Mouse (Mus musculus) myocyte (in vitro differentiated cells): ENCODE measurements around the gene E430018J23Rik. TPM values are rescaled to one million over a fixed set of nuclear protein-coding genes. Genes with fewer than 3 reads are reported as not detected.
A peak's percentile ranks its signal among the peaks of the same experiment; 100 is the strongest.
"Not testable (repeated sequence)": the region's sequence is repeated elsewhere in the genome, so short reads cannot be mapped to it uniquely, and the experiment has no call there.

ENCODE experiments used
- H3K27me3 ChIP-seq: one replicate; pipeline ENCODE4 v1.6.1; 2011; ENCODE audit not compliant: control insufficient read depth, insufficient read depth, insufficient read length
- H3K36me3 ChIP-seq: one replicate; pipeline ENCODE4 v1.6.1; 2011; ENCODE audit not compliant: control insufficient read depth, insufficient read depth
- H3K4me2 ChIP-seq: one replicate; pipeline ENCODE4 v1.6.1; 2011; ENCODE audit warnings: low read depth, control low read depth
- H3K4me3 ChIP-seq: one replicate; pipeline ENCODE4 v1.5.1; 2011; ENCODE audit warnings: mild to moderate bottlenecking, control low read depth, moderate library complexity
- H3K79me2 ChIP-seq: one replicate; pipeline ENCODE4 v1.6.1; 2011; ENCODE audit not compliant: control insufficient read depth, insufficient read depth
- H3ac ChIP-seq: one replicate; pipeline ENCODE4 v1.6.1; 2011; ENCODE audit not compliant: control insufficient read depth, insufficient read length
- CEBPB ChIP-seq: IDR thresholded peaks from 2 replicates; pipeline ENCODE4 v1.6.1; 2011; ENCODE audit warnings: mild to moderate bottlenecking, moderate library complexity; ENCODE audit not compliant: poor library complexity, insufficient read depth, severe bottlenecking
- E2F4 ChIP-seq: IDR thresholded peaks from one replicate; pipeline ENCODE4 v1.6.1; 2011; ENCODE audit warnings: mild to moderate bottlenecking, control low read depth, moderate library complexity; ENCODE audit not compliant: insufficient read depth
- MAX ChIP-seq: IDR thresholded peaks from one replicate; pipeline ENCODE4 v1.6.1; 2011; ENCODE audit warnings: low read depth, mild to moderate bottlenecking, control low read depth
- MYOD1 ChIP-seq, 3 experiments: IDR thresholded peaks; one replicate each; pipeline ENCODE4 v1.6.1; 2011; ENCODE audit warnings: control low read depth in 2 of 3, low read depth in 2 of 3, mild to moderate bottlenecking in 2 of 3, moderate library complexity in 1 of 3; ENCODE audit not compliant: insufficient read length in 2 of 3, control insufficient read depth in 1 of 3
- MYOG ChIP-seq, 3 experiments: IDR thresholded peaks; one replicate each; pipeline ENCODE4 v1.6.1; 2011; ENCODE audit warnings: control low read depth in 2 of 3, low read depth in 2 of 3, mild to moderate bottlenecking in 2 of 3; ENCODE audit not compliant: insufficient read length in 2 of 3, control insufficient read depth in 1 of 3, insufficient read depth in 1 of 3
- POLR2A ChIP-seq: IDR thresholded peaks from one replicate; pipeline ENCODE4 v1.6.1; 2011; ENCODE audit warnings: low read depth, mild to moderate bottlenecking, control low read depth, moderate library complexity; ENCODE audit not compliant: insufficient read length
- POLR2AphosphoS2 ChIP-seq: IDR thresholded peaks from one replicate; pipeline ENCODE4 v1.6.1; 2011; ENCODE audit warnings: low read depth, control low read depth; ENCODE audit not compliant: insufficient read length
- REST ChIP-seq: IDR thresholded peaks from one replicate; pipeline ENCODE4 v1.6.1; 2011; ENCODE audit warnings: mild to moderate bottlenecking, control low read depth, moderate library complexity; ENCODE audit not compliant: insufficient read depth, insufficient read length
- SRF ChIP-seq: IDR thresholded peaks from one replicate; pipeline ENCODE4 v1.6.1; 2011; ENCODE audit warnings: low read depth; ENCODE audit not compliant: control insufficient read depth, insufficient read length
- TCF12 ChIP-seq: IDR thresholded peaks from one replicate; pipeline ENCODE4 v1.6.1; 2011; ENCODE audit warnings: mild to moderate bottlenecking, control low read depth; ENCODE audit not compliant: poor library complexity, insufficient read depth, severe bottlenecking
- TCF3 ChIP-seq: IDR thresholded peaks from one replicate; pipeline ENCODE4 v1.6.1; 2011; ENCODE audit warnings: low read depth, control low read depth; ENCODE audit not compliant: insufficient read length
- USF1 ChIP-seq: IDR thresholded peaks from one replicate; pipeline ENCODE4 v1.6.1; 2011; ENCODE audit warnings: low read depth, mild to moderate bottlenecking, control low read depth, moderate library complexity
- polyA plus RNA-seq: library from polyadenylated mRNA; unstranded; fragments of >200 nt; fragmentation: generic; extraction: Trizol; gene quantifications from one replicate; pipeline ENCODE4 v1.2.1, GENCODE M21; 2012; ENCODE audit warnings: missing spikeins

Gene E430018J23Rik
- polyA plus RNA-seq, 1 experiment = 3.0 TPM

DNA sequence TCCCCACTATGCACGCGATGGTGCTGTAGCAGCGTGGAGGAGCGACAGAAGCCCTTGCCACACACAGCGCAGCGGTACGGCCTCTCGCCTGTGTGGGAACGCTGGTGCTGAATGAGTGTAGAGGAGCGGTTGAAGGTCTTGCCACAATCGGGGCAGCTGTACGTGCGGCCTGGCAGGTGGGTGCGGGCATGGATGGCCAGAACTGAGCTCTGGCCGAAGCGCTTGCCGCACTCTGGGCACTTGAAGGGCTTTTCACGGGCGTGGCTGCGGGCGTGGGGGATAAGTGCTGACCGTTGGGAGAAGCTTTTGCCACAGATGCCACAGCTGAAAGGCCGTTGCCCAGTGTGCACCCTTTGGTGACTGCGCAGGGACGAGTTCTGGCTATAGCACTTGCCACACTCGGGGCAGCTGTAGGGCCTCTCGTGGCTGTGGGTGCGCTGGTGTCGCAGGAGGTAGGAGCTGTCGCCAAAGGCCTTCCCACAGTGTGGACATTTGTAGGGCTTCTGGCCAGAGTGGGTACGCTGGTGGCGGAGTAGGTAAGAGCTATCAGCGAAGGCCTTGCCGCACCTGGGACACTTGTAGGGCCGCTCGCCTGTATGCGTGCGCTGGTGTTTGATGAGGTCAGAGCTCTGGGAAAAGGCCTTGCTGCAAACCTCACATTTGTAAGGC, 49.9 kb downstream of the E430018J23Rik start:
- TF ChIP-seq TCF3 (no peak), POLR2AphosphoS2 (no peak), MYOD1 (IDR thresholded peaks at IDR 0.05; ENCODE audit: control insufficient read depth in 1 of 3, insufficient read length in 2 of 3, low read depth in 2 of 3) (peak in 1 of 3 experiments; percentile 13), POLR2A (no peak), USF1 (no peak), MAX (no peak), SRF (no peak), REST (no peak), CEBPB (no peak), E2F4 (no peak), MYOG (IDR thresholded peaks at IDR 0.05; ENCODE audit: control insufficient read depth in 1 of 3, insufficient read depth in 1 of 3, insufficient read length in 2 of 3, low read depth in 2 of 3) (peak in 1 of 3 experiments; percentile 4), TCF12 (no peak)
- Histone ChIP-seq H3ac (no peak overlapping the region), H3K79me2 (peaks cover 6% of the 10 kb centered on the region), H3K36me3 (no peaks in the 10 kb centered on the region), H3K4me2 (no peak overlapping the region), H3K4me3 (peak overlapping the region; percentile 62), H3K27me3 (no peaks in the 10 kb centered on the region)

- Histone ChIP-seq H3ac (no peak overlapping the region), H3K4me2 (no peak overlapping the region), H3K4me3 (no peak overlapping the region), H3K79me2 (peaks cover 6% of the 10 kb centered on the region), H3K27me3 (no peaks in the 10 kb centered on the region), H3K36me3 (no peaks in the 10 kb centered on the region)
- TF ChIP-seq E2F4 (no peak), MYOD1 (IDR thresholded peaks at IDR 0.05; ENCODE audit: control insufficient read depth in 1 of 3, insufficient read length in 2 of 3, low read depth in 2 of 3) (no peak), MAX (no peak)
Measured at GRCm38 (mm10) chr7:127342888-127343287, 50.5 kb downstream of the E430018J23Rik start.

- no peak overlapping the region for H3K4me2 ChIP-seq
- peaks cover 6% of the 10 kb centered on the region for H3K79me2 ChIP-seq
- no peak overlapping the region for H3ac ChIP-seq
- no peaks in the 10 kb centered on the region for H3K27me3 ChIP-seq
- H3K4me3 ChIP-seq = no peak overlapping the region
- no peaks in the 10 kb centered on the region for H3K36me3 ChIP-seq
- TF ChIP-seq REST (no peak), SRF (no peak), MYOD1 (IDR thresholded peaks at IDR 0.05; ENCODE audit: control insufficient read depth in 1 of 3, insufficient read length in 2 of 3, low read depth in 2 of 3) (no peak), POLR2A (no peak), MYOG (IDR thresholded peaks at IDR 0.05; ENCODE audit: control insufficient read depth in 1 of 3, insufficient read depth in 1 of 3, insufficient read length in 2 of 3, low read depth in 2 of 3) (no peak), E2F4 (no peak), MAX (no peak), TCF3 (no peak), USF1 (no peak), CEBPB (no peak), TCF12 (no peak), POLR2AphosphoS2 (no peak)
Measured at GRCm38 (mm10) chr7:127342332-127342731, 51.1 kb downstream of the E430018J23Rik start.

- not testable (repeated sequence) for H3K36me3 ChIP-seq, H3K27me3 ChIP-seq, H3K79me2 ChIP-seq, H3ac ChIP-seq, H3K4me3 ChIP-seq, H3K4me2 ChIP-seq
Measured at GRCm38 (mm10) chr7:127341861-127342260, 51.6 kb downstream of the E430018J23Rik start.

DNA sequence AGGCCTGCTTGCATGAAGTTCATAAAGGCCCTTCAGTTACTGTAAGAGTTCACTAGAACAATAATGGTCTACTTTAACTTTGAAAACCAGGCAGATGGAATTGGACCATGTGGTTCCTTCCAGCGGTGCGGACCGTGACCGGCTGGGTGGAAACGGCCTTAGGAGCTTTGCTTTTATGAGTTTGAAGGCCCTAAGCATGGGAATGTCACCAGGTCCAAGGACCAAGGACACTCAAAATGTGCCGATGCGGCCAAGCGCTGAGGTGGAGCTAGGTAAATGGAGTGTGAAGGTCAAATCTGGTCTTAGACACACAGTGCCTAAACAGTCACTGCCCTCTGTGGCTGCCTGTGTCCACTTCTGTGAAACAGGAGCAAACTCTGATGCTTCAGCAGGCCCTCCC, 52.1 kb downstream of the E430018J23Rik start:
- peaks cover 6% of the 10 kb centered on the region for H3K79me2 ChIP-seq
- peaks cover 2% of the 10 kb centered on the region for H3K27me3 ChIP-seq
- no peak overlapping the region for H3K4me2 ChIP-seq
- no peak for TF ChIP-seq REST
- peak; percentile 51 for TF ChIP-seq POLR2AphosphoS2
- H3K36me3 ChIP-seq = no peaks in the 10 kb centered on the region
- no peak overlapping the region for H3ac ChIP-seq
- no peak overlapping the region for H3K4me3 ChIP-seq

Other genes starting within 250 kb of the E430018J23Rik start
- 58.3 TPM for gene Cd2bp2, start 197.6 kb downstream of the E430018J23Rik start, polyA plus RNA-seq
- 62.8 TPM for gene Tbc1d10b, start 185.2 kb downstream of the E430018J23Rik start, polyA plus RNA-seq
- gene Mylpf, start 184.7 kb downstream of the E430018J23Rik start, polyA plus RNA-seq = 10,881 TPM
- gene Zfp553, start 160.6 kb downstream of the E430018J23Rik start, polyA plus RNA-seq = 11.4 TPM
- 2.2 TPM for gene Sept1, start 160.5 kb downstream of the E430018J23Rik start, polyA plus RNA-seq
- 34.9 TPM for gene Zfp771, start 149.4 kb downstream of the E430018J23Rik start, polyA plus RNA-seq
- gene Dctpp1, start 132.9 kb downstream of the E430018J23Rik start, polyA plus RNA-seq = 76.9 TPM
- 17.2 TPM for gene Sephs2, start 119.6 kb downstream of the E430018J23Rik start, polyA plus RNA-seq
- 0.16 TPM for gene Itgal, start 97.4 kb downstream of the E430018J23Rik start, polyA plus RNA-seq
- gene Zfp768, start 48.0 kb downstream of the E430018J23Rik start, polyA plus RNA-seq = 17.3 TPM
- gene Zfp747, start 17.6 kb downstream of the E430018J23Rik start, polyA plus RNA-seq = 3.6 TPM
- 0.34 TPM for gene 9130019O22Rik, start 6.5 kb downstream of the E430018J23Rik start, polyA plus RNA-seq
- gene Zfp764, start 13.2 kb upstream of the E430018J23Rik start, polyA plus RNA-seq = 1.2 TPM
- gene Zfp688, start 28.4 kb upstream of the E430018J23Rik start, polyA plus RNA-seq = 11.6 TPM
- 2.1 TPM for gene Zfp689, start 55.5 kb upstream of the E430018J23Rik start, polyA plus RNA-seq
- 26.5 TPM for gene Prr14, start 66.0 kb upstream of the E430018J23Rik start, polyA plus RNA-seq
- 21.2 TPM for gene Fbrs, start 85.6 kb upstream of the E430018J23Rik start, polyA plus RNA-seq
- gene Srcap, start 118.4 kb upstream of the E430018J23Rik start, polyA plus RNA-seq = 18.1 TPM
- gene Gm42715, start 126.0 kb upstream of the E430018J23Rik start, polyA plus RNA-seq = 6.8 TPM
- gene Tmem265, start 167.8 kb upstream of the E430018J23Rik start, polyA plus RNA-seq = not detected
- 18.3 TPM for gene Phkg2, start 179.7 kb upstream of the E430018J23Rik start, polyA plus RNA-seq
- 6.1 TPM for gene Ccdc189, start 195.0 kb upstream of the E430018J23Rik start, polyA plus RNA-seq
- gene Rnf40, start 195.1 kb upstream of the E430018J23Rik start, polyA plus RNA-seq = 32.2 TPM
- gene Zfp629, start 222.2 kb upstream of the E430018J23Rik start, polyA plus RNA-seq = 6.3 TPM